Mouse (Mus musculus) liver, postnatal 0 days (tissue): ENCODE data around the gene Foxn3. TPM values are rescaled to one million over a fixed set of nuclear protein-coding genes. Genes with fewer than 3 reads are reported as not detected.

Source experiments
- ATAC-seq: fragments of 200-750 bp; cut with Nextera tagmentation; 2 replicates; pipeline ENCODE4 v1.8.0; 2017; ENCODE audit warnings: mild to moderate bottlenecking, moderate library complexity
- DNase-seq: peaks from one replicate; pipeline ENCODE4 v3.0.0-alpha.2; 2016
- H3K27ac ChIP-seq: fragments of 300-500 bp; sonication (generic); 2 replicates; pipeline ENCODE4 v1.5.1; 2014; ENCODE audit warnings: antibody characterized with exemption, moderate library complexity, mild to moderate bottlenecking, low read depth
- H3K27me3 ChIP-seq: fragments of 300-500 bp; sonication (generic); 2 replicates; pipeline ENCODE4 v1.6.1; 2014; ENCODE audit warnings: low read length, control low read depth, mixed read lengths; ENCODE audit not compliant: insufficient read depth
- H3K36me3 ChIP-seq: fragments of 300-500 bp; sonication (generic); replicated peaks from 2 replicates; pipeline ENCODE4 v1.6.1; 2014; ENCODE audit warnings: mild to moderate bottlenecking, control low read depth, low read length, moderate library complexity, mixed read lengths; ENCODE audit not compliant: insufficient read depth
- H3K4me1 ChIP-seq: fragments of 300-500 bp; sonication (generic); 2 replicates; pipeline ENCODE4 v1.6.1; 2014; ENCODE audit warnings: antibody characterized with exemption, mild to moderate bottlenecking, control low read depth; ENCODE audit not compliant: insufficient read depth
- H3K4me2 ChIP-seq: fragments of 300-500 bp; sonication (generic); 2 replicates; pipeline ENCODE4 v1.6.1; 2014; ENCODE audit warnings: low read depth, mild to moderate bottlenecking, low read length, moderate library complexity, mixed read lengths
- H3K4me3 ChIP-seq: fragments of 300-500 bp; sonication (generic); 2 replicates; pipeline ENCODE4 v1.5.1; 2014; ENCODE audit warnings: low read depth, low read length
- H3K9ac ChIP-seq: fragments of 300-500 bp; sonication (generic); replicated peaks from 2 replicates; pipeline ENCODE4 v1.6.1; 2014; ENCODE audit warnings: mild to moderate bottlenecking, moderate library complexity
- H3K9me3 ChIP-seq: fragments of 300-500 bp; sonication (generic); 2 replicates; pipeline ENCODE4 v1.6.1; 2016; ENCODE audit warnings: mild to moderate bottlenecking, control low read depth, low read length, mixed read lengths
- CTCF ChIP-seq: sonication (generic); IDR thresholded peaks from 2 replicates; pipeline ENCODE4 v1.5.1; 2016; ENCODE audit warnings: antibody characterized with exemption, low read depth
- EP300 ChIP-seq: IDR thresholded peaks from 2 replicates; pipeline ENCODE4 v1.6.1; 2016; ENCODE audit warnings: antibody characterized with exemption, low read depth, mild to moderate bottlenecking
- WGBS: fragments of 180-500 bp; shearing (Covaris S2); extraction: QIAGEN DNeasy Blood & Tissue Kit; methylation state at CpG from one replicate; pipeline ENCODE4 v1.1.7; 2014; ENCODE audit not compliant: insufficient replicate concordance; 5-methylcytosine and 5-hydroxymethylcytosine counted together
- polyA plus RNA-seq: library from polyadenylated mRNA; unstranded; fragments of >200 nt; fragmentation: Nextera tagmentation; extraction: Ambion mirVana; gene quantifications from 2 replicates; pipeline ENCODE4 v1.2.1, GENCODE M21; 2015

The Foxn3 gene
- polyA plus RNA-seq, 1 experiment from 2014 or later: 31.2 TPM

GRCm38 (mm10) chr12:99260171-99260570, 303.2 kb downstream of the Foxn3 start:
- H3K9me3 ChIP-seq: no peaks in the 10 kb centered on the region
- ATAC-seq: no peak
- peaks cover 11% of the 10 kb centered on the region for H3K4me1 ChIP-seq
- H3K27ac ChIP-seq: no peak overlapping the region
- 67% methylated on average over 10 of the region's 10 CpGs for WGBS
- TF ChIP-seq EP300: no peak
- TF ChIP-seq CTCF: no peak
- DNase-seq: no peak
- no peaks in the 10 kb centered on the region for H3K27me3 ChIP-seq
- no peak overlapping the region for H3K4me3 ChIP-seq
- H3K9ac ChIP-seq: no peak overlapping the region
- H3K36me3 ChIP-seq: no peaks in the 10 kb centered on the region
- no peak overlapping the region for H3K4me2 ChIP-seq

GRCm38 (mm10) chr12:99257570-99257969, 305.8 kb downstream of the Foxn3 start:
- TF ChIP-seq CTCF: no peak
- TF ChIP-seq EP300: no peak
- ATAC-seq (no peak), DNase-seq (no peak)
- Histone ChIP-seq H3K4me3 (no peak overlapping the region), H3K4me2 (no peak overlapping the region), H3K27ac (no peak overlapping the region), H3K9ac (no peak overlapping the region), H3K36me3 (no peaks in the 10 kb centered on the region), H3K9me3 (no peaks in the 10 kb centered on the region), H3K4me1 (peaks cover 11% of the 10 kb centered on the region), H3K27me3 (no peaks in the 10 kb centered on the region)
- WGBS: 58% methylated on average over 5 of the region's 5 CpGs

- peaks cover 11% of the 10 kb centered on the region for H3K4me1 ChIP-seq
- WGBS: 44% methylated on average over 8 of the region's 8 CpGs
- no peaks in the 10 kb centered on the region for H3K9me3 ChIP-seq
- no peaks in the 10 kb centered on the region for H3K27me3 ChIP-seq
- ATAC-seq (peak; percentile 89), DNase-seq (peak; percentile 33)
- H3K9ac ChIP-seq: no peak overlapping the region
- H3K36me3 ChIP-seq: no peaks in the 10 kb centered on the region
- H3K4me3 ChIP-seq: no peak overlapping the region
- TF ChIP-seq EP300: no peak
- no peak for TF ChIP-seq CTCF
- no peak overlapping the region for H3K4me2 ChIP-seq
- no peak overlapping the region for H3K27ac ChIP-seq
Observed at GRCm38 (mm10) chr12:99256997-99257396, 306.4 kb downstream of the Foxn3 start.

GRCm38 (mm10) chr12:99256463-99256862, 306.9 kb downstream of the Foxn3 start:
- Histone ChIP-seq H3K27ac (no peak overlapping the region), H3K27me3 (no peaks in the 10 kb centered on the region), H3K4me1 (peaks cover 11% of the 10 kb centered on the region), H3K9me3 (no peaks in the 10 kb centered on the region), H3K36me3 (no peaks in the 10 kb centered on the region), H3K4me3 (no peak overlapping the region), H3K4me2 (no peak overlapping the region), H3K9ac (no peak overlapping the region)
- WGBS: 62% methylated on average over 5 of the region's 5 CpGs
- DNase-seq: no peak
- TF ChIP-seq CTCF (no peak), EP300 (no peak)
- peak; percentile 73 for ATAC-seq

- no peaks in the 10 kb centered on the region for H3K27me3 ChIP-seq
- 83% methylated on average over 8 of the region's 8 CpGs for WGBS
- no peaks in the 10 kb centered on the region for H3K36me3 ChIP-seq
- H3K4me2 ChIP-seq: no peak overlapping the region
- ATAC-seq: no peak
- DNase-seq: no peak
- H3K27ac ChIP-seq: no peak overlapping the region
- TF ChIP-seq EP300 (no peak), CTCF (no peak)
- no peak overlapping the region for H3K9ac ChIP-seq
- H3K9me3 ChIP-seq: no peaks in the 10 kb centered on the region
- no peak overlapping the region for H3K4me3 ChIP-seq
- H3K4me1 ChIP-seq: peaks cover 8% of the 10 kb centered on the region
Observed at GRCm38 (mm10) chr12:99254436-99254835, 308.9 kb downstream of the Foxn3 start.

GRCm38 (mm10) chr12:99253562-99253961, 309.8 kb downstream of the Foxn3 start:
- no peak for DNase-seq
- Histone ChIP-seq H3K4me2 (no peak overlapping the region), H3K9ac (no peak overlapping the region), H3K27ac (no peak overlapping the region), H3K36me3 (no peaks in the 10 kb centered on the region), H3K4me3 (no peak overlapping the region), H3K27me3 (no peaks in the 10 kb centered on the region), H3K4me1 (peaks cover 12% of the 10 kb centered on the region), H3K9me3 (no peaks in the 10 kb centered on the region)
- TF ChIP-seq EP300 (no peak), CTCF (no peak)
- 88% methylated on average over 10 of the region's 10 CpGs for WGBS
- ATAC-seq: no peak

GRCm38 (mm10) chr12:99248606-99249005, 314.8 kb downstream of the Foxn3 start:
- Histone ChIP-seq H3K4me2 (no peak overlapping the region), H3K4me3 (no peak overlapping the region), H3K27me3 (no peaks in the 10 kb centered on the region), H3K4me1 (peaks cover 11% of the 10 kb centered on the region), H3K9me3 (no peaks in the 10 kb centered on the region), H3K9ac (no peak overlapping the region), H3K27ac (no peak overlapping the region), H3K36me3 (0 out of 2 replicates have a peak, but pooled peaks cover 2% of the 10 kb centered on the region)
- no peak for TF ChIP-seq CTCF
- no peak for TF ChIP-seq EP300
- WGBS: 80% methylated on average over 8 of the region's 8 CpGs
- ATAC-seq (no peak), DNase-seq (no peak)
